Mouse (Mus musculus) lung, adult 2 months (tissue): ENCODE results near the gene Ipcef1. TPM values are rescaled to one million over a fixed set of nuclear protein-coding genes. Genes with fewer than 3 reads are reported as not detected.

ENCODE experiments used
- DNase-seq: peaks from one replicate; pipeline ENCODE4 v3.0.0; 2022
- H3K4me1 ChIP-seq: fragments of 200-500 bp; 2 replicates; pipeline ENCODE4 v1.6.1; 2011; ENCODE audit warnings: low read length; ENCODE audit not compliant: control insufficient read depth, insufficient read depth
- H3K4me3 ChIP-seq: fragments of 200-500 bp; replicated peaks from 2 replicates; pipeline ENCODE3; 2011; ENCODE audit warnings: low read depth, mild to moderate bottlenecking, control low read depth, low read length; ENCODE audit errors: extremely low read depth
- CTCF ChIP-seq: fragments of 200-500 bp; IDR thresholded peaks from 2 replicates; pipeline ENCODE4 v1.5.1; 2011; ENCODE audit warnings: mild to moderate bottlenecking, low read length, control low read depth; ENCODE audit not compliant: insufficient read depth
- POLR2A ChIP-seq: fragments of 200-500 bp; IDR thresholded peaks from 2 replicates; pipeline ENCODE4 v1.6.1; 2011; ENCODE audit warnings: low read depth, mild to moderate bottlenecking, control low read depth, low read length, borderline replicate concordance; ENCODE audit errors: extremely low read depth
- WGBS: fragments of 180-500 bp; shearing (Covaris S2); methylation state at CpG from one replicate; pipeline ENCODE4 v1.1.7; 2018; 5-methylcytosine and 5-hydroxymethylcytosine counted together
- polyA plus RNA-seq: library from polyadenylated mRNA; depleted of rRNA; stranded (reverse); fragments of >200 nt; gene quantifications from 2 replicates; pipeline ENCODE4 v1.2.3, GENCODE M21; 2012

Gene Ipcef1
- polyA plus RNA-seq, 1 experiment = 1.0 TPM

- Histone ChIP-seq H3K4me3 (no peak overlapping the region), H3K4me1 (no peaks in the 10 kb centered on the region)
- 31% methylated on average over 2 of the region's 2 CpGs for WGBS
- DNase-seq = no peak
- TF ChIP-seq CTCF (no peak), POLR2A (no peak)
Measured at GRCm38 (mm10) chr10:6930889-6931288, 121.4 kb downstream of the Ipcef1 start.

GRCm38 (mm10) chr10:6930398-6930797 is 121.9 kb downstream of the Ipcef1 start:
- 91% methylated on average over 1 of the region's 1 CpGs for WGBS
- no peak for DNase-seq
- TF ChIP-seq POLR2A (no peak), CTCF (no peak)
- Histone ChIP-seq H3K4me3 (no peak overlapping the region), H3K4me1 (no peaks in the 10 kb centered on the region)

DNA sequence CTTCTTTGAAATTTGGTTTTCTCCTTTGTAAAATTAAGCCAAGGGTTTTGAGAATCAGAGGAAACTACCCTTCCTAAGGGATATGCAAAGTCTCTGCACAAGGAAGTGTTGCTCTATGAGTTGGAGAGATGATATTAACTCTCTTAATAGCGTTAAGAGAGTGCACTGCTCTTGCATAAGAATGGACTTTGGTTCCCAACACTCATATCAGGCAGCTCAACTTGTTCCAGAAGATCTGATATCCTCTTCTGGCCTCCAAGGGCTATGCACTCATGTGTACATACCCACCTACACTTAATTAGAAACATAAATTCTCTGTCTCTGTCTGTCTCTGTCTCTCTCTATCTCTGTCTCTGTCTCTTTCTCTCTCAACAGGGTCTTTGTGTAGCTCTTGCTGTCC is 123.4 kb downstream of the Ipcef1 start:
- Histone ChIP-seq H3K4me1 (no peaks in the 10 kb centered on the region), H3K4me3 (no peak overlapping the region)
- WGBS = 42% methylated on average over 1 of the region's 1 CpGs
- no peak for DNase-seq
- TF ChIP-seq POLR2A = no peak
- TF ChIP-seq CTCF = no peak

DNA sequence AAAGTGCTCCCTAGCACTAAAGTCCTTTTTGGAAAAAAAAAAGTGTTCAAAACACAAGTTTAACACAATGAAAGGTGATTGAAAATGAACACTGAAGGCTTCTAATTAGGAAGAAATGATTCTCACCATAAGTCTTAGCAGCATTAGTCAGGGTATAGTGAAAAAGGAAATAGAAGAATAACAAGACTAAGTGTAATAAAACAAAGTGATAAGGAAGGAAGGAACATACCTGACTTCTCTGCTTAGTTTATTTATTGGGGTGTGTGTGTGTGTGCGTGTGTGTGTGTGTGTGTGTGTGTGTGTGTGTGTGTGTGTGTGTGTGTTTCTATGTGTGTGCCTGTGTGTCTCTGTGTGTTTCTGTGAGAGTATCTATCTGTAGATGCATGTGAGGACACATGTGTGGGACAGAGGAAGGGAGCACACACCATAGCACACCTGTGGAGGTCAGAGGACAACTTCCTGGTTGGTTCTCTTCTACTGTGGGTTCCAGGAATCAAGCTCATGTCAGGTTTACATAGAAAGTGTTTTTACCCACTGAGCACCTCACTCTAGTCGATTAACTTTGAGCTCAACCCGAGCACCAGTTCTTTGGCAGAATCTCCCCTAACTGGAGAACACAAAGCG is 124.6 kb downstream of the Ipcef1 start:
- WGBS = 77% methylated on average over 4 of the region's 4 CpGs
- no peak for DNase-seq

DNA sequence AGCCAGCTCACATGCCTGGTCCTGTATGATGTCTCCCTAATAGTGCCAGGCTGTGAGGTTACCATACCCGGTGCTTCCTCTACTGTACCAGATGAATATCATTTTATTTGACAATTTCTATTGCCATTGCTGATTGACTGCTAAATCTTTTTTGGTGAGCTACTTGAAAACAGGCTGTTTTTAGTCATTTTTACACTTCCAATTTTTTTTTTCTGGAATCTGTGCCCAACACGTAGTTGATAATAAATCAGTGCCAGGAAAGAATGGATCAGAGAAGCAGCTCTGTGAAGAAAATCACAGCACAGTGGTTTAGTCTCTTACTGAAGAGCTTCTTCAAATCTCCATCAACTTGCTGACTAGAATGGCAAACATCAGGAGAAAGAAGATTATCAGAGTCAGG is 125.6 kb downstream of the Ipcef1 start:
- TF ChIP-seq CTCF = no peak
- no peak for TF ChIP-seq POLR2A
- no peak for DNase-seq
- 73% methylated on average over 2 of the region's 2 CpGs for WGBS
- H3K4me3 ChIP-seq = no peak overlapping the region
- no peaks in the 10 kb centered on the region for H3K4me1 ChIP-seq

More for the DNA sequence above, 124.6 kb downstream of the Ipcef1 start:
- Histone ChIP-seq H3K4me3 (no peak overlapping the region), H3K4me1 (no peaks in the 10 kb centered on the region)
- TF ChIP-seq POLR2A (no peak), CTCF (no peak)

GRCm38 (mm10) chr10:6916545-6917257 is 135.6 kb downstream of the Ipcef1 start:
- TF ChIP-seq POLR2A (no peak), CTCF (no peak)
- Histone ChIP-seq H3K4me3 (no peak overlapping the region), H3K4me1 (no peaks in the 10 kb centered on the region)
- no peak for DNase-seq
- 35% methylated on average over 6 of the region's 6 CpGs for WGBS

- Histone ChIP-seq H3K4me1 (no peaks in the 10 kb centered on the region), H3K4me3 (no peak overlapping the region)
- TF ChIP-seq CTCF = no peak
- 41% methylated on average over 1 of the region's 1 CpGs for WGBS
- DNase-seq = no peak
Measured at GRCm38 (mm10) chr10:6915991-6916390, 136.3 kb downstream of the Ipcef1 start.

DNA sequence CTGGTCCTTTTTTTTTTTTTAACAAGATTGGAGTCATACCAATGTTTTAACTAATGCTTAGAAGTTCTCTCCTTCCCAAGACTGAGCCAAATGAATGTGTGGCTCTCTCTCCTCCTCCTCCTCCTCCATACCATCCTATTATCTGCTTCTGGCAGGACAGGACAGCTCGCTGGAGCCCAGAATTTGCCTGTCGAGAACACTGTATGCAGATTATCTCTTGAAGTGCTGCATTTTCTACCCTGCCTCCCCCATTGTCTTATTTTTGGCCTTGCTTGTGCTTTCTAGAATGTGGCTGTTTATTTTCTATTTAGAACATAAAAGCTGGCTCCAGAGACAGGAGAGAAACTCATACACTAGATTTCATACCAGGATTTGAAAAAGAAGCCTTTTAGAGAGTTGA is 142.5 kb downstream of the Ipcef1 start:
- H3K4me3 ChIP-seq = no peak overlapping the region
- no peaks in the 10 kb centered on the region for H3K4me1 ChIP-seq
- DNase-seq = no peak
- TF ChIP-seq CTCF (no peak), POLR2A (no peak)
- 62% methylated on average over 2 of the region's 2 CpGs for WGBS

DNA sequence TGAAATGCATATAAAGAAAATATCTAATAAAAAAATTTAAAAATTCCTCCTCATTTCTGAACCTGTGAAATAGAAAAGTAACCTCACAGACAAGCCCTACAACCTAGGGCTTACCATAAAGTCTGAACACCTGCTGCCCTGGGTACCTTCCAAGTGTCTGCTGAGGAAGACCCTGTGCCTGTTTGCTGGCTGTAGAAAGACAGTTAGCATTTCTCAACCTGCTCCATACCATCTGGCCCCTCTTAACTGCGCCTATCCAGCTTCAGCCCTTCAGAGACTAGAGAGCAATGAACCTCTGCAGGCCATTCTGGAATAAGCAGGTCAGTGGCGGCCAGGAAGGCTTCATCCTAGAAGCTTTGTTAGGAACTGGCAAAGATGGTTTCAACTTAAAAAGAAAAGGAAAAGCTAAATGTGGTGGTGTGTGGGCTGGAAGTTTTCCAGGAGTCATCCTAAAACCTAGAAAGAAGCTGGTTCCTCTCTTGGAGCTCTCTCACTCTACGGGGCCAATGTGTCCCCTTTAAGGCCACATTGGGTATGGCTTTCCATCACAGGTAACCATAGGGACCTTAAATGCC is 150.4 kb downstream of the Ipcef1 start:
- TF ChIP-seq CTCF (no peak), POLR2A (no peak)
- Histone ChIP-seq H3K4me3 (no peak overlapping the region), H3K4me1 (no peaks in the 10 kb centered on the region)
- DNase-seq = no peak
- 86% methylated on average over 3 of the region's 3 CpGs for WGBS

- TF ChIP-seq POLR2A (no peak), CTCF (no peak)
- DNase-seq = no peak
- 91% methylated on average over 4 of the region's 4 CpGs for WGBS
- no peak overlapping the region for H3K4me3 ChIP-seq
- H3K4me1 ChIP-seq = no peaks in the 10 kb centered on the region
Measured at GRCm38 (mm10) chr10:6900126-6900525, 152.2 kb downstream of the Ipcef1 start.
